Mouse (Mus musculus): ENCODE data around the gene Klhl15. TPM values are rescaled to one million over a fixed set of nuclear protein-coding genes. Genes with fewer than 3 reads are reported as not detected.

Gene Klhl15
- polyA plus RNA-seq, 1 experiment from 2014 or later, result 4.8 TPM

GRCm38 (mm10) chrX:94288923-94289322 is 54.5 kb downstream of the Klhl15 start:
- H3K9me3 ChIP-seq (replicated peaks), result no peaks in the 10 kb centered on the region
- ATAC-seq (ENCODE audit: low read depth) (no peak), DNase-seq (peak; percentile 28)

GRCm38 (mm10) chrX:94302928-94303327 is 68.5 kb downstream of the Klhl15 start:
- no peaks in the 10 kb centered on the region for H3K36me3 ChIP-seq
- no peak overlapping the region for H3K4me2 ChIP-seq
- no peak overlapping the region for H3K9ac ChIP-seq
- DNase-seq, result no peak
- no peak for ATAC-seq (ENCODE audit: low read depth)
- WGBS (ENCODE audit: insufficient replicate concordance), result 37% methylated on average over 2 of the region's 2 CpGs
- H3K9me3 ChIP-seq (replicated peaks), result no peaks in the 10 kb centered on the region
- no peak overlapping the region for H3K27ac ChIP-seq
- no peaks in the 10 kb centered on the region for H3K4me1 ChIP-seq (replicated peaks)
- H3K27me3 ChIP-seq, result peaks cover 22% of the 10 kb centered on the region; the same call in 1 of the 2 replicates
- H3K4me3 ChIP-seq (replicated peaks), result no peak overlapping the region

More at GRCm38 (mm10) chrX:94288923-94289322, 54.5 kb downstream of the Klhl15 start:
- no peaks in the 10 kb centered on the region for H3K4me1 ChIP-seq (replicated peaks)
- WGBS (ENCODE audit: insufficient replicate concordance), result 2% methylated on average over 2 of the region's 2 CpGs
- H3K27ac ChIP-seq, result no peak overlapping the region
- H3K36me3 ChIP-seq, result no peaks in the 10 kb centered on the region
- no peak overlapping the region for H3K9ac ChIP-seq
- no peak overlapping the region for H3K4me3 ChIP-seq (replicated peaks)
- H3K4me2 ChIP-seq, result no peak overlapping the region
- H3K27me3 ChIP-seq, result peaks cover 7% of the 10 kb centered on the region; the same call in 1 of the 2 replicates

GRCm38 (mm10) chrX:94321036-94321902 is 86.9 kb downstream of the Klhl15 start:
- WGBS (ENCODE audit: insufficient replicate concordance), result 67% methylated on average over 11 of the region's 11 CpGs
- peaks cover 23% of the 10 kb centered on the region; the same call in 1 of the 2 replicates for H3K27me3 ChIP-seq
- H3K4me2 ChIP-seq, result no peak overlapping the region
- no peak overlapping the region for H3K4me3 ChIP-seq (replicated peaks)
- H3K4me1 ChIP-seq (replicated peaks), result no peaks in the 10 kb centered on the region
- no peaks in the 10 kb centered on the region for H3K36me3 ChIP-seq
- ATAC-seq (ENCODE audit: low read depth) (no peak), DNase-seq (no peak)
- no peaks in the 10 kb centered on the region for H3K9me3 ChIP-seq (replicated peaks)
- H3K9ac ChIP-seq, result no peak overlapping the region
- no peak overlapping the region for H3K27ac ChIP-seq

Small RNA genes within 50 kb of the gene (microRNA-seq; reads per million reads assigned to microRNA genes)
- not detected for gene Mir7673

Other genes starting within 250 kb of the Klhl15 start
- 12.8 and 14.7 TPM in 2 replicates for gene Zfx, start 110.9 kb upstream of the Klhl15 start, polyA plus RNA-seq (2015; fragmentation: Nextera tagmentation; extraction: Ambion mirVana)
- 52.6 and 71.1 TPM in 2 replicates for gene Eif2s3x, start 21.7 kb upstream of the Klhl15 start, polyA plus RNA-seq (2015; fragmentation: Nextera tagmentation; extraction: Ambion mirVana)
- gene Fam90a1b, start 132.2 kb downstream of the Klhl15 start, polyA plus RNA-seq (2015; fragmentation: Nextera tagmentation; extraction: Ambion mirVana), result 0.03 TPM in 1 of 2 replicates, not detected in the other
- 68.5 and 69.1 TPM in 2 replicates for gene Apoo, start 132.5 kb downstream of the Klhl15 start, polyA plus RNA-seq (2015; fragmentation: Nextera tagmentation; extraction: Ambion mirVana)

All from liver, embryonic 13.5 days (tissue).